Mouse (Mus musculus) frontal cortex, postnatal 10 days (tissue): ENCODE results near the gene Prrc2b.

Experiments used
- DNase-seq, 2 experiments: peaks; one replicate each; pipeline ENCODE4 v3.0.0; 2022; ENCODE audit warnings: low spot score in 2 of 2, mixed read lengths in 1 of 2

The Prrc2b gene

DNA sequence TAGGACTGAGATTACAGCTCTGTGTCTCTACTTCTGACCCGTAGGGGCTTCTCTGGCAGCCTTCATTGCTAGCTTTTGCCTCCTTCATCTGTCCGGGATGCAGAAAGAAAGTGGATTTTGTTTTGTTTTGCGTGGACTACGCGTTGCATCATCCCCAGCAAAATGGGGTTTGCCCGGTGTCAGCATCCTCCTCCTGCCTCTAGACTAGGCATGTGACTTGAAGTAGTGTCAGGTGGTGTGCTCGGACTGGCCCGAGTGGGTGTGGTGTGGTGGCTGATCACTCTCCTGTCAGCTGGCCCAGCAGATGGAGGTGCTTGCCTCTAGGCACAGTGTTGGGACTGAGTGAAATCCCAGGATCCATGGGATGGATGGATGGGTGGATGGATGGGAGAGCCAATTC is 11.2 kb downstream of the Prrc2b start:
- DNase-seq, result no peak

DNA sequence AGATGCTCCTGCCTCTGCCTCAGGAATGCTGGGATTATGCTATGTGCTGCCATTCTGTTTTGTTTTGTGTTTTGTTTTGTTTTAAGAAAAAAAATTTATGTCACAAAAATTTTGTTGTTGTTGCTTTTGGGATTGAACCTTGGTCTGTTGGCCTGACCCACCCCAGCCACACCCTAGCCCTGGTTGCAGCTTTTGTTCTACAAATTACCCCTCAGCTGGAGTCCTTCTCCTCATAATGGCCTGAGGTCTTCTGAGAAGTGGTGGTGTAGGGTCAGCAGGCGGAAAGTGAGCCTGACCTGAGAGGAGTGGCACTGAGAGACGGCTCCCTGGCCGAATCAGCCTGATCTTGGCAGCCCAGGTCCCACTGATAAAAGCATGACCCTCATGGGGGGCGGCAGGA is 11.8 kb downstream of the Prrc2b start:
- no peak for DNase-seq

- no peak for DNase-seq
Measured at GRCm38 (mm10) chr2:32163057-32163456, 12.2 kb downstream of the Prrc2b start.

DNA sequence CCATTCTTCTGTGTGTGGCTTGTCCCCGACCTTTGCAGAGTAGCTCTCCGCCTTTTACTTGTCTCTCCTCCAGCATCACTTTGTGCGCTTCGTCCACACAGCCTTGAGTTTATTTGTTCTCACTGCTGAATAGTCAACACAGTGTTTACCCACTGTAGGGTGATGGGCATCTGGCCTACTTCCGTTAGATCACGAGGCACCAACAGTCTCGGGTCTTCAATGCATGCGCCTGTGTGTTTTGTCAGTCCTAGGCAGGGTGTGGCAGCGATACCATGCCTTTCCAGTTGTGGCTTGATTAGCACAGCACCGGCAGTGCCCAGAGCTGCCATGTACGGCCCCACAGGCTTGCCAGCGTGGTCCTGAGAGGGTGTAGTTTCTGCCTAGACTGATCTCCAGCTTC is 13.6 kb downstream of the Prrc2b start:
- no peak for DNase-seq

- no peak for DNase-seq
Measured at GRCm38 (mm10) chr2:32165040-32165800, 14.3 kb downstream of the Prrc2b start.

GRCm38 (mm10) chr2:32166581-32166980 is 15.7 kb downstream of the Prrc2b start:
- no peak for DNase-seq

DNA sequence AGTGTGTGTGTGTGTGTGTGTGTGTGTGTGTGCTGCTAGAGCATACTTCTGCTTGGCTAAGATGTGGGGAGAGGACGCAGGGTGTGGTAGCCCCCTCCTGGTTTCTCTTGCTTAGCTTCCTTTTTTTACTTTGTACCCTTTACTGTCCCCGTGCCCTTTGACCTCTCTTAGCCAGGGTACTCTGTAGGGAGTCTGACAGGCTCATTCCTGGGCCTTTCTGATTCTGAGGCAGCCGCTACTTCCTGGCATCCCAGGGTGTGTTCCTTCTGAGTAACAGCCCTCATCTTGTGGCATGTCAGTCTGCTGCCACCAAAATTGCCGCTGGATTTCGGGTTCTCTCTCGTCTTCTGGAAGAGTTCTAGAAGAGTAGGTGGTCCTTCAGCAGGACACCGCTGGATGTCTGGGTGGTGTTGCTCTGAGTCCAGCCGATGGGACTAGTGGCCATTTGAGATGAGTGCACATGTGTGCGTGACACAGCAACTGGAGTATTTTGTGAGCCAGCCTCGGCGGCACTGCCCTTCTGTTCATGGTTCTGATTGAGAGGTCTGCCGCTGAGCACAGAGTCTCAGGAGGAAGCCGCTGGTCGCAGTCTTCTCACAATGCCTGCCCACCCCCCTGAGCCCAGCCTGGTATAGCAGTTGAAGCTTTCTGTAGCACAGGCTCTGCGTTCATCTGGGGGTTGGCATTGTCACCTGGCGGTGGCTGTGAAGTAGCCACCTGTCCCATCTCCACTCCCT is 16.3 kb downstream of the Prrc2b start:
- DNase-seq, result no peak

DNA sequence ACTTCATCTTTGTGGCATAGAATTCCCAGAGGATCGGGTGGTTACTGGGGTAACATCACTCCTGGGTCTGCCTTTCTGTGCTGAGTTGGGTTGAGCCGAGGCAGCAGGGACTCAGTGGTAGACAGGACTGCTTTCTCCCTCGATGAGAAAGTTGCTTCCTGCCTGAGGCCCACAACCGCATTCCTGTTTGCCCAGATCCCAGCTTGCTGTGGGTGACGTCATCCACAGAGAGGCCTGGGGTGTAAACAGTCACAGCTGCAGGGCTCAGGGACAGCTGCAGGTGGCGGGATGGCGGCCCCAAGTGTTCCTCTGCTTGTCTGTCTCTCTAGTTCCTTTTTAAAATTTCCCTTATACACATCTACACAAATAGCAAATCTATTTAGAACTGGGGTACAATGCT is 16.9 kb downstream of the Prrc2b start:
- peak; percentile 65 to 71 for DNase-seq

DNA sequence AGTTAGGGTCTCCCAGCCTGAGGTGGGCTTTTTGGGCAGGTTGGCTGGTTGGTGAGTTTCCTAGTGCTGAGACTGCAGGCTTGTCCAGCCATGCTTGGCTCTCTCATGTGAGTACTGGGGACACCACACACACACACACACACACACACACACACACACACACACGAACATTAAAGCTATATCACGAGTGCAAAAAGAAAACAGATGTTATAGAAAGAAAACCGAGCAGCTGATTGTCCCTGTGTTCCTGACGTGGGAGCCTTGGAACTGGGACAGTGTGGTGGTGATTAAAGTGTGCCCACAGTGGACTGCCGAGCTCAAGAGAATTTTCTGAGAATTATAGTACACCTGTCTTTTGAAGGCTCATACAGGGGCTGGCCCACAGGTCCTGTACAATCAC is 18.4 kb downstream of the Prrc2b start:
- DNase-seq, result no peak

GRCm38 (mm10) chr2:32170010-32170409 is 19.1 kb downstream of the Prrc2b start:
- DNase-seq, result no peak

DNA sequence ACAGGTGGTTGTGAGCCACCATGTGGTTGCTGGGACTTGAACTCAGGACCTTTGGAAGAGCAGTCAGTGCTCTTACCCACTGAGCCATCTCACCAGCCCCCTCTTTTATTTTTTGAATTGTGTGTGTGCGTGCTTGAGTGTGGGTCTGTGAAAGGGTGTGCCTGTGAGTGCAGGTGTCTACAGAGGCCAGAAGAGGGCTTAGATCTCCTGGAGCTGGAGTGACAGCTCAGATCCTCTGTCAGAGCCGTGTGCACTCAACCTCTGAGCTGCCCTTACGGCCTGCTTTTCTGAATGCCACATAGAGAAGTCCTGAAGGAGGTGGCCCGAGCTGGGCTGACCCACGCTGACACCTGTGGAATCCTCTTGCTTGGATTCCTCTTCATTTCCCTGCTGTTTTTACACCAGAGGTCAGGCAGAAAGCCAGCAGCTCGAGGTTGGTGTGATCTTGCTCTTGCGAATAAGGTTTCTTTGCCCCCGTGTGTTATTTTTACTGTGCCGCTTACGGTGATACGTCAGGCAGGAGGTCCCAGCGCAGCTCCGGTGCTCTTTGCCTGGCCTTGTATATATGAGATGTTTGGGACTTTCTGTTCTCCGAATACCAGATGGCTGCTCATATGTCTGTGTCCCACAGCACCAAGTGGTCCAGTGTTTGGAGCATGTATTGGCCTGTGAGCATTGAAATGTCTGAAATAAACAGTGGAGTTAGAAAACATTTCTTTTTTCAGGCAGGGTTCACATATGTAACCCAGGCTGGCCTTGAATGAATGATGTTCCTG is 21.0 kb downstream of the Prrc2b start:
- DNase-seq, result no peak

- no peak for DNase-seq
Measured at GRCm38 (mm10) chr2:32174170-32174741, 23.4 kb downstream of the Prrc2b start.

DNA sequence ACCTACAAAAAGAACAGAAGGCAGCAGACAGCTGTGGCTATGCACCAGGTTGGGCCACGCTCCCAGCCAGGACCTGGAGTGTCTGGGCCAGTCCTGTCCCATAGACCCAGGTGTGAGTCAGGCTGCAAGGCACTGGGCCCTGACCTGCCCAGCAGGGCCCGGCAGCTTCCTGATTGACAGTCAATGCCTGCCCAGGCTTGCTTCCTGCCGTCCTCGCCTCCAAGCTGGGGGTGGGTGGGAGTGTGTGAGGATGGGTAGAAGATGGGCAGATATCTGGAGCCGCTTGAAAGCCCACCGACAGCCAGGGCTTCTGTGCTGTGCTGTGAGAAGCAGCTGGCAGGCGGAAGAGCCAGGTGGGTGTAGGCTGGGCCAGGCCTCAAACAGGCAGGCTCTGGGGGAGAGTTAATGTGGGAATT is 24.2 kb downstream of the Prrc2b start:
- peak; percentile 45 to 63 for DNase-seq

GRCm38 (mm10) chr2:32175508-32175907 is 24.6 kb downstream of the Prrc2b start:
- DNase-seq, result no peak

- no peak for DNase-seq
Measured at GRCm38 (mm10) chr2:32176848-32177247, 26.0 kb downstream of the Prrc2b start.

DNA sequence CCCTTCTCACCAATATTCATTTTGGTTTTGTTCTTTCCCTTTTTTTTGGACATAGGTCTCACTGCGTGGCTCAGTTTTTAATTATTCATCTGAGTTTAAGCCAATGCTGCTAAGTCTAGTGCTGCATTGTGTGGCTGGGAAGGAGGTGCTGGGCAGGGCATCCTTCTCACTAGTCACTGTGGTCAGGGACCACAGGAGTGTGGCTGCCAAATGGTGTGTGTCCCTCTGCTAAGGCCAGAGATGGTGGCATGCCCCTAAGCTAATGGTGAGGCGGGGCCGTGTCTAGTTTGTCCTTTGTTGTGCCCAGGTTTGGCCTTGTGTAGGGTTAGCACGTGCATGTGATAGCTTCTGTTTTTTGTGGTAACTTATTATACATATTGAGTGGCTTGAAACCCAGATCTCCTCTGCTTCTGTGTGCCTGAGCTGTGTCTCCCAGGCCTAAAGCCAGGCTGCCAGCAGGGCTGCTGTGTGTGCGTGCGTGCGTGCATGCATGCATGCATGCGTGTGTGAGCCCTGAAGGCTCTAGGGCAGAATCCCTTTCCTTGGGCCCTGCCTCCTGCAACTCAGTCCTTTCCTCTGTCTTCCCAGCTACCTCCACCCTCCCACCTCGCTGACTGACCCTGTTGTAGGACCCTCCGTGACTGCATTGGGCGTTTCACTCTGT is 26.6 kb downstream of the Prrc2b start:
- DNase-seq, result no peak

DNA sequence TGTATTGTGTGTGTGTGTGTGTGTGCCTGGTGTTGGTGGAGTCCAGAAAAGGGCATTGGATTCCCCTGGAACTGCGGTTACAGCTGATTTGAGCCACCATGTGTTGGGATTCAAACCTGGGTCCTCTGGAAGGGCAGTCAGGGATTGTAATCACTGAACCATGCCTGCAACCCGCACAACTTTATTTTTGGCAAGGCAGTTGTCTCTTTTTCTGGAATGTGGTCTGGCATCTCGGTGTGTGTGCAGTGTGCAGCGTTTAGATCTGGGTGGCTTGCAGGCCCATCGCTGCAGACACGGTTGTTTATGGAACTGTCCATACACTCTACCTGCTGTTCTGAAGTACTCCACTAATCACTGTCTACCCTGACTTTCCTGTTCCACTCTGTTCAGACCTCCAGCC is 28.5 kb downstream of the Prrc2b start:
- DNase-seq, result no peak

- no peak for DNase-seq
Measured at GRCm38 (mm10) chr2:32180127-32180526, 29.2 kb downstream of the Prrc2b start.

DNA sequence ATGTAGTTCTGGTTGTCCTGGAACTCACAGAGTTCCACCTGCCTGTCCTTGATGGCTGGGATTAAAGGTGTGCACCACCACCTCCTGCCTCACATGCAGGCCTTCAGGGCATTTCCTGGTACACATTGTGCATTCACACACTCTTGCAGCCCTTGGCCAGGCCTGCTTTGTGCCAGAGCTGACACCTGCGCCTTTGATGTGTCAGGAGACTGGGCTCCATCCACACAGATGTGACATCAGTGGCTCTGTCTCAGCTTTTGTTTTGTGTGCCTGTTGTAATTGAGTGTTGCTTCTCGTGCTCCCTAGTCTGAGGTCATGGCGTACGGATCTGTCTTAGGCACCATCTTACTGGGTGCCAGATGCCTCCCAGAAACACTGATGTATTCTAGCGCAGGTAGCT is 30.5 kb downstream of the Prrc2b start:
- no peak for DNase-seq

- no peak for DNase-seq
Measured at GRCm38 (mm10) chr2:32182119-32182518, 31.2 kb downstream of the Prrc2b start.

GRCm38 (mm10) chr2:32182676-32183296 is 31.9 kb downstream of the Prrc2b start:
- no peak for DNase-seq
